Mouse (Mus musculus): ENCODE measurements around the gene Rfng. TPM values are rescaled to one million over a fixed set of nuclear protein-coding genes. Genes with fewer than 3 reads are reported as not detected.
A peak's percentile ranks its signal among the peaks of the same experiment; 100 is the strongest.
"Not testable (repeated sequence)": the region's sequence is repeated elsewhere in the genome, so short reads cannot be mapped to it uniquely, and the experiment has no call there.

Rfng gene
- polyA plus RNA-seq (2015; fragmentation: Nextera tagmentation; extraction: Ambion mirVana): 22.8 and 23.7 TPM in 2 replicates

- Histone ChIP-seq H3K4me3 (ENCODE audit: low read depth, low read length) (peak within 1 kb of the TSS; percentile 75), H3K27me3 (replicated peaks; ENCODE audit: control insufficient read depth, insufficient read depth, low read length) (no peaks in the 10 kb centered on the region), H3K27ac (ENCODE audit: low read depth, low read length) (peak within 1 kb of the TSS; percentile 68), H3K36me3 (ENCODE audit: control insufficient read depth, insufficient read depth) (peaks cover 46% of the 10 kb centered on the region), H3K9me3 (ENCODE audit: control insufficient read depth) (no peaks in the 10 kb centered on the region), H3K4me1 (replicated peaks; ENCODE audit: control insufficient read depth, insufficient read depth, low read length) (0 out of 2 replicates have a peak, but pooled peaks cover 2% of the 10 kb centered on the region), H3K4me2 (replicated peaks; ENCODE audit: low read depth) (peak within 1 kb of the TSS; percentile 90), H3K9ac (ENCODE audit: low read depth, low read length) (peak within 1 kb of the TSS; percentile 87)
- ATAC-seq: peak; percentile 74
- WGBS: under 1% methylated on average over 77 of the region's 107 CpGs
- no peak for TF ChIP-seq CTCF (IDR thresholded peaks at IDR 0.05; ENCODE audit: low read depth)
Measured at GRCm38 (mm10) chr11:120784064-120784791, at the start of gene Rfng, which contains the start of gene Gps1. Rfng (minus strand) TSS chr11:120784207. Gps1 (plus strand) TSS chr11:120784272.

DNA sequence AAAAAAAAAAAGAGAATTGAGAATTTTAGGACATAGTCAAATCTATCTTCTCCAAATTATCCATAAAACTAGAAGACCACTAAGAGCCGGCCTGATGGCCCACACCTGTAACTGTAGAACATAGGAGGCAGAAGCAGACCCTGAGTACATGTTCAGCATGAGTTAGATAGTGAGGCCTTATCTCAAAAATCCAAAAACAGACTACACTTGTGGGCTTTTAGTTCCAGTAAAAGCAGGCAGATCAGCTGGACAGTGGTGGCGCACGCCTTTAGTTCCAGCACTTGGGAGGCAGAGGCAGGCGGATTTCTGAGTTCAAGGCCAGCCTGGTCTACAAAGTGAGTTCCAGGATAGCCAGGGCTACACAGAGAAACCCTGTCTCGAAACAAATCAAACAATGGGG lies 49.0 kb upstream of the Rfng start:
- H3K4me2 ChIP-seq (replicated peaks; ENCODE audit: low read depth); H3K4me1 ChIP-seq (replicated peaks; ENCODE audit: control insufficient read depth, insufficient read depth, low read length); ATAC-seq; H3K36me3 ChIP-seq (ENCODE audit: control insufficient read depth, insufficient read depth); H3K4me3 ChIP-seq (ENCODE audit: low read depth, low read length); H3K27me3 ChIP-seq (replicated peaks; ENCODE audit: control insufficient read depth, insufficient read depth, low read length); H3K9ac ChIP-seq (ENCODE audit: low read depth, low read length); H3K9me3 ChIP-seq (ENCODE audit: control insufficient read depth): not testable (repeated sequence)
- 78% methylated on average over 5 of the region's 5 CpGs for WGBS
- peak overlapping the region; percentile 29; the same call in 1 of the 2 replicates for H3K27ac ChIP-seq (ENCODE audit: low read depth, low read length)

- Histone ChIP-seq H3K36me3 (ENCODE audit: control insufficient read depth, insufficient read depth) (no peaks in the 10 kb centered on the region), H3K9ac (ENCODE audit: low read depth, low read length) (no peak overlapping the region), H3K4me1 (replicated peaks; ENCODE audit: control insufficient read depth, insufficient read depth, low read length) (0 out of 2 replicates have a peak, but pooled peaks cover 2% of the 10 kb centered on the region), H3K27ac (ENCODE audit: low read depth, low read length) (no peak overlapping the region), H3K4me3 (ENCODE audit: low read depth, low read length) (no peak overlapping the region), H3K27me3 (replicated peaks; ENCODE audit: control insufficient read depth, insufficient read depth, low read length) (no peaks in the 10 kb centered on the region), H3K4me2 (replicated peaks; ENCODE audit: low read depth) (no peak overlapping the region), H3K9me3 (ENCODE audit: control insufficient read depth) (no peaks in the 10 kb centered on the region)
- TF ChIP-seq CTCF (IDR thresholded peaks at IDR 0.05; ENCODE audit: low read depth): no peak
- no peak for ATAC-seq
- 80% methylated on average over 3 of the region's 3 CpGs for WGBS
Measured at GRCm38 (mm10) chr11:120831659-120832440, 47.8 kb upstream of the Rfng start.

DNA sequence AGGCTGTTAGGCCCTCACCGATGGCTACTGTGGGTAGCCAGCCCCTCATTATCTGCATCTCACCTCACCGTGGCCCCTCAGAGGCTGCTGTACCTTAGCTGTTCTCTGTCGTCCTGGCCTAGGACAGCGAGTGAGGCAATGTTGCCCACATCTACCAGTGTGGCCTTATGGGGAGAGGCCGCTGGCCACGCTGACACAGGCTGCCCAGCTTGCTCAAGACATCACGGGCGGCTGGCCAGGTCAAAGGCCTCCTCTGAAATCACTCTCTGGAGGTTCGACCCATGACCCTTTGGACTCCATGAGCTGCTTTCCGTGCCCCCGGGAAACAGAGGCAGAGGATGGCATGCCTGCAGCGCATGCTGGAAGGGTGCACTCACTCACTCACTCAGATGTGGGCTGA lies 46.7 kb upstream of the Rfng start:
- ATAC-seq: no peak
- Histone ChIP-seq H3K9ac (ENCODE audit: low read depth, low read length) (no peak overlapping the region), H3K9me3 (ENCODE audit: control insufficient read depth) (no peaks in the 10 kb centered on the region), H3K27me3 (replicated peaks; ENCODE audit: control insufficient read depth, insufficient read depth, low read length) (no peaks in the 10 kb centered on the region), H3K36me3 (ENCODE audit: control insufficient read depth, insufficient read depth) (no peaks in the 10 kb centered on the region), H3K27ac (ENCODE audit: low read depth, low read length) (no peak overlapping the region), H3K4me1 (replicated peaks; ENCODE audit: control insufficient read depth, insufficient read depth, low read length) (0 out of 2 replicates have a peak, but pooled peaks cover 2% of the 10 kb centered on the region), H3K4me3 (ENCODE audit: low read depth, low read length) (no peak overlapping the region), H3K4me2 (replicated peaks; ENCODE audit: low read depth) (no peak overlapping the region)
- 82% methylated on average over 12 of the region's 12 CpGs for WGBS
- no peak for TF ChIP-seq CTCF (IDR thresholded peaks at IDR 0.05; ENCODE audit: low read depth)

DNA sequence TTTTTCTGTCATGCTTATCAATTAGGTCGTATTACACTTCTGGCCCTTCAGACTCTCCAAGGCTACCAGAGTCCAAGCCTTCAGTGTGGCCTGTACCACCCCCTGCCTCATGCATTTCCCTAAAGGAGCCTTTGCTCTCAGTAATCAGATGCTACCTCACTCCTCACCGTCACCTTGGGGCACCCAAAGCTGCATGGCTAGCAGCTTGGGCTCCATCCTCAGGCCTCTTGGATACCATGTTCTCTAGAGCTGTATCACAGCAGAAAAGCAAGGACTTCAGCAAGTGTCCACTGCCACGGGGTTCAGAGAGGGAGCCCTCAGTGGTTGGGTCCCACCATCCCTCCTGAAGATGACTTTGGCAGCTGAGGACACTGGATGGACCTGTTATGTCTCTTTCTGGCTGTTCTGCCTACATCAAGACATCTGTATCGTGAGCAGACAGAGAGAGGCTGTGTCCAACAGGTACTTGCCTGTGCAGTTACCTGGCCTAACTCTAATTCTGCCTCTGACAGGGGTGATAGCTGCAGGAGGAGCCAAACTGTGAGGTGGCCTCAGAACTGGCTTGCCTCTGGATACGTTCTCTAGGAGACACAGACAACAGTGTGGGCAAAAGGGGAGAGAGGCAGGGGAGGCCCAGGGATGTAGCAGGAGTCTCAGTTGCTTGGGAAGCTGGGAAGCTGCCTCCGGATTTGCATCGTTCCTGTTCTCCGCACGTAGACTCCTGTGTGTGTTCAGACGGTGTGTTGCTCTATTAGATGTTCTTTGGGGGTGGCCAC lies 45.9 kb upstream of the Rfng start:
- TF ChIP-seq CTCF (IDR thresholded peaks at IDR 0.05; ENCODE audit: low read depth): no peak
- Histone ChIP-seq H3K27me3 (replicated peaks; ENCODE audit: control insufficient read depth, insufficient read depth, low read length) (no peaks in the 10 kb centered on the region), H3K4me2 (replicated peaks; ENCODE audit: low read depth) (no peak overlapping the region), H3K9me3 (ENCODE audit: control insufficient read depth) (no peaks in the 10 kb centered on the region), H3K36me3 (ENCODE audit: control insufficient read depth, insufficient read depth) (no peaks in the 10 kb centered on the region), H3K9ac (ENCODE audit: low read depth, low read length) (no peak overlapping the region), H3K27ac (ENCODE audit: low read depth, low read length) (no peak overlapping the region), H3K4me1 (replicated peaks; ENCODE audit: control insufficient read depth, insufficient read depth, low read length) (0 out of 2 replicates have a peak, but pooled peaks cover 2% of the 10 kb centered on the region), H3K4me3 (ENCODE audit: low read depth, low read length) (no peak overlapping the region)
- 79% methylated on average over 10 of the region's 10 CpGs for WGBS
- ATAC-seq: no peak

DNA sequence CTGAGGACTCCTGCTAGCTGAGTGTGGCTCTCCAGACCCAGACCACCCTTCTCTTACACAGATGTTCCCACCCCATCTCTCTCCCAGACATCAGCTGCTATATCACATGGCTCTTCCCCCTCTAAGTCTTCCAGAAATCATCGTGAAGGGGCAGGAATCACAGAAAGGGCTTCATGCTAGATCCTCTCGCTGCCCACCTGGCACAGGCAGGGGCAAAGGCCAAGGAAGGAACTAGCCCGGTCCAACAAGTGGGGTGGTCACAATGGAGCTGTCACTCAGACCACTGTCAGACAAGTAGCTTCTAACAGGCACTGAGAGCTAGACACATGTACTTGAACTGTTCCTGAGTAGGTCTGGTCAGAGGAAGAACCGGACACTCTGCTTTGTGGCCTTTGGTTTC lies 44.4 kb upstream of the Rfng start:
- Histone ChIP-seq H3K27ac (ENCODE audit: low read depth, low read length) (no peak overlapping the region), H3K27me3 (replicated peaks; ENCODE audit: control insufficient read depth, insufficient read depth, low read length) (no peaks in the 10 kb centered on the region), H3K36me3 (ENCODE audit: control insufficient read depth, insufficient read depth) (no peaks in the 10 kb centered on the region), H3K9me3 (ENCODE audit: control insufficient read depth) (no peaks in the 10 kb centered on the region), H3K9ac (ENCODE audit: low read depth, low read length) (no peak overlapping the region), H3K4me3 (ENCODE audit: low read depth, low read length) (no peak overlapping the region), H3K4me2 (replicated peaks; ENCODE audit: low read depth) (no peak overlapping the region), H3K4me1 (replicated peaks; ENCODE audit: control insufficient read depth, insufficient read depth, low read length) (no peaks in the 10 kb centered on the region)
- no peak for TF ChIP-seq CTCF (IDR thresholded peaks at IDR 0.05; ENCODE audit: low read depth)
- ATAC-seq: no peak
- WGBS: 79% methylated on average over 4 of the region's 4 CpGs

Measured in intestine, postnatal 0 days (tissue).